Mouse (Mus musculus) cortical plate, adult 2 months (tissue): ENCODE measurements around the gene Rnase11.

ENCODE experiments used
- CTCF ChIP-seq: fragments of 200-500 bp; IDR thresholded peaks from 2 replicates; pipeline ENCODE4 v1.5.1; 2011; ENCODE audit warnings: mild to moderate bottlenecking, control low read depth, low read length; ENCODE audit not compliant: insufficient read depth; ENCODE audit errors: extremely low read depth
- POLR2A ChIP-seq: fragments of 200-500 bp; IDR thresholded peaks from 2 replicates; pipeline ENCODE4 v1.6.1; 2011; ENCODE audit warnings: mild to moderate bottlenecking, low read length, control low read depth; ENCODE audit not compliant: insufficient read depth; ENCODE audit errors: extremely low read depth

DNA sequence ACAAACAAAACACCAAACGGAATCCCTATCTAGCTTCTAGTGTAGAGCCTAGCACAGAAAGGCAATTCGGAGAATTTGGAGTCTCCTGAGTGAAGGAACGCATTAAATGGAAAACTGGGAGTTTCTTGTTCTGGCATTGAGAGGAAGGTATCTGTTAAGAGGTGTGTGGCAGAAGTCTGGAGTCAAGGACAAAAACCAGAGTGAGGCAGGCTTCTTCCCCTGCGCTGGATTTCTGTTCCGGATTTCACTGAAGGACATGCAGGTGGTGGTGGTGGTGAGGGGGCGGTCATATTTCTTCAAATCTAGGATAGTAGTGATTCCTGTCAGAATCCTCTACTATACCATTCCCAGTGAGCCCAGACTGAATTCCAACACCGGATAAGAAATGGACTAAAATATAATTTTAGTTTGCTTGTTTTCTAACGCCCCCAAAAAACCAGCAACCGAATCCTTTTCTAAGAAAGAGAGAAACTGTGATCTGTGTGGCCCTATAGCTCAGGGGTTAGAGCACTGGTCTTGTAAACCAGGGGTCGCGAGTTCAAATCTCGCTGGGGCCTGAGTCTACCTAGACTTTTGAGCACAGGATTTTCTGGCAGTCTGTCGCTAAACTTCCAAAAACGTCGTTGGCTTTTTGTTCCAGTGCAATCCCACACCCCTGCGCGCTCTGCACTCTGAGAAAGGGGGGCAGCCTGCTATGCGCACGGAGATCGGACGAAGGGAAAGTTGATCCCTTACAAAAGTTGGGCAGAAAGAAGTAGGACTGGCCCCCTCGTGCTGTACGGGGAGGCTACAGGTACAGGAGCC, 38.4 kb upstream of the Rnase11 start:
- TF ChIP-seq CTCF (no peak), POLR2A (no peak)
